Mouse (Mus musculus) left cerebral cortex, postnatal 14 days (tissue): ENCODE data around the gene Smco4. TPM values are rescaled to one million over a fixed set of nuclear protein-coding genes. Genes with fewer than 3 reads are reported as not detected.

Source experiments
- DNase-seq, 2 experiments: peaks; one replicate each; pipeline ENCODE4 v3.0.0; 2021 to 2022; ENCODE audit warnings: low spot score in 2 of 2, mixed read lengths in 1 of 2
- intact Hi-C: fragments of 180-260 bp; cut with DNase I; formaldehyde crosslinking; loops from one replicate; pipeline ENCODE4 v1.15.1; 2025
- total RNA-seq, 2 experiments: library from RNA; stranded (reverse); gene quantifications; 2 replicates each; pipeline ENCODE4 v1.2.3; 2021

Gene Smco4
- total RNA-seq, 2 experiments from 2014 or later, result 3.6 to 4.3 TPM

- intact Hi-C loops, result no loop called here
- no peak for DNase-seq
Measured at GRCm38 (mm10) chr9:15503827-15504226, 10.6 kb downstream of the Smco4 start.

GRCm38 (mm10) chr9:15505288-15505687 lies 12.1 kb downstream of the Smco4 start:
- intact Hi-C loops, result no loop called here

GRCm38 (mm10) chr9:15506863-15507262 lies 13.6 kb downstream of the Smco4 start:
- intact Hi-C loops, result no loop called here
- no peak for DNase-seq

More at GRCm38 (mm10) chr9:15505288-15505687, 12.1 kb downstream of the Smco4 start:
- DNase-seq, result no peak

- peak in 1 of 2 experiments; percentile 19 for DNase-seq
- intact Hi-C loops, result no loop called here
Measured at GRCm38 (mm10) chr9:15507431-15507875, 14.2 kb downstream of the Smco4 start.

GRCm38 (mm10) chr9:15509363-15509762 lies 16.1 kb downstream of the Smco4 start:
- intact Hi-C loops, result no loop called here

GRCm38 (mm10) chr9:15510557-15511310 lies 17.5 kb downstream of the Smco4 start:
- DNase-seq, result no peak
- intact Hi-C loops, result no loop called here

More at GRCm38 (mm10) chr9:15509363-15509762, 16.1 kb downstream of the Smco4 start:
- DNase-seq, result peak in 1 of 2 experiments; percentile 52

- no peak for DNase-seq
- intact Hi-C loops, result no loop called here
Measured at GRCm38 (mm10) chr9:15512918-15513317, 19.7 kb downstream of the Smco4 start.

- DNase-seq, result no peak
- intact Hi-C loops, result no loop called here
Measured at GRCm38 (mm10) chr9:15516007-15516406, 22.8 kb downstream of the Smco4 start.

- intact Hi-C loops, result no loop called here
- DNase-seq, result no peak
Measured at GRCm38 (mm10) chr9:15517979-15518378, 24.7 kb downstream of the Smco4 start.

GRCm38 (mm10) chr9:15522348-15522747 lies 29.1 kb downstream of the Smco4 start:
- intact Hi-C loops, result no loop called here
- no peak for DNase-seq

- intact Hi-C loops, result no loop called here
- no peak for DNase-seq
Measured at GRCm38 (mm10) chr9:15522887-15523286, 29.7 kb downstream of the Smco4 start.

- intact Hi-C loops, result no loop called here
- DNase-seq, result no peak
Measured at GRCm38 (mm10) chr9:15523646-15524045, 30.4 kb downstream of the Smco4 start.

- intact Hi-C loops, result no loop called here
- DNase-seq, result no peak
Measured at GRCm38 (mm10) chr9:15525246-15525645, 32.0 kb downstream of the Smco4 start.

- intact Hi-C loops, result no loop called here
- no peak for DNase-seq
Measured at GRCm38 (mm10) chr9:15526539-15526938, 33.3 kb downstream of the Smco4 start.

- intact Hi-C loops, result no loop called here
- DNase-seq, result no peak
Measured at GRCm38 (mm10) chr9:15527846-15528245, 34.6 kb downstream of the Smco4 start.

- intact Hi-C loops, result no loop called here
- DNase-seq, result no peak
Measured at GRCm38 (mm10) chr9:15528368-15528767, 35.1 kb downstream of the Smco4 start.

- intact Hi-C loops, result no loop called here
- no peak for DNase-seq
Measured at GRCm38 (mm10) chr9:15529275-15529964, 36.2 kb downstream of the Smco4 start.

GRCm38 (mm10) chr9:15529965-15530320 lies 36.7 kb downstream of the Smco4 start:
- DNase-seq, result no peak
- intact Hi-C loops, result no loop called here

GRCm38 (mm10) chr9:15531204-15531603 lies 38.0 kb downstream of the Smco4 start:
- intact Hi-C loops, result no loop called here

GRCm38 (mm10) chr9:15533336-15534070 lies 40.3 kb downstream of the Smco4 start:
- no peak for DNase-seq
- intact Hi-C loops, result no loop called here

More at GRCm38 (mm10) chr9:15531204-15531603, 38.0 kb downstream of the Smco4 start:
- DNase-seq, result no peak
